Mouse (Mus musculus) heart, embryonic 16.5 days (tissue): ENCODE results near the gene Cpe. TPM values are rescaled to one million over a fixed set of nuclear protein-coding genes. Genes with fewer than 3 reads are reported as not detected.
"Not testable (repeated sequence)": the region's sequence is repeated elsewhere in the genome, so short reads cannot be mapped to it uniquely, and the experiment has no call there.

Experiments used
- ATAC-seq: fragments of 200-750 bp; cut with Nextera tagmentation; replicated peaks from 2 replicates; pipeline ENCODE4 v1.8.0; 2017; ENCODE audit warnings: moderate number of reproducible peaks; ENCODE audit not compliant: insufficient read depth, low FRiP score; ENCODE audit errors: extremely low read depth
- H3K27ac ChIP-seq: fragments of 300-500 bp; sonication (generic); 2 replicates; pipeline ENCODE4 v1.5.1; 2014; ENCODE audit warnings: mild to moderate bottlenecking, low read length, control low read depth, moderate library complexity
- H3K27me3 ChIP-seq: fragments of 300-500 bp; sonication (generic); 2 replicates; pipeline ENCODE4 v1.6.1; 2014; ENCODE audit warnings: low read length, mixed read lengths; ENCODE audit not compliant: control insufficient read depth, insufficient read depth
- H3K36me3 ChIP-seq: fragments of 300-500 bp; sonication (generic); 2 replicates; pipeline ENCODE4 v1.6.1; 2014; ENCODE audit not compliant: control insufficient read depth, insufficient read depth
- H3K4me1 ChIP-seq: fragments of 300-500 bp; sonication (generic); 2 replicates; pipeline ENCODE4 v1.6.1; 2014; ENCODE audit warnings: low read length, mixed read lengths; ENCODE audit not compliant: control insufficient read depth, insufficient read depth
- H3K4me2 ChIP-seq: fragments of 300-500 bp; sonication (generic); 2 replicates; pipeline ENCODE4 v1.6.1; 2014; ENCODE audit warnings: low read depth, mild to moderate bottlenecking, control low read depth, low read length
- H3K4me3 ChIP-seq: fragments of 300-500 bp; sonication (generic); 2 replicates; pipeline ENCODE4 v1.5.1; 2014; ENCODE audit warnings: mild to moderate bottlenecking, control low read depth, low read length
- H3K9ac ChIP-seq: fragments of 300-500 bp; sonication (generic); 2 replicates; pipeline ENCODE4 v1.6.1; 2014; ENCODE audit warnings: low read length, control low read depth
- H3K9me3 ChIP-seq: fragments of 300-500 bp; sonication (generic); replicated peaks from 2 replicates; pipeline ENCODE4 v1.6.1; 2016; ENCODE audit warnings: low read length; ENCODE audit not compliant: control insufficient read depth
- WGBS: fragments of 180-500 bp; shearing (Covaris S2); extraction: QIAGEN DNeasy Blood & Tissue Kit; methylation state at CpG from one replicate; pipeline ENCODE4 v1.1.7; 2014; 5-methylcytosine and 5-hydroxymethylcytosine counted together
- polyA plus RNA-seq: library from polyadenylated mRNA; unstranded; fragments of >200 nt; fragmentation: Nextera tagmentation; extraction: Ambion mirVana; gene quantifications from 2 replicates; pipeline ENCODE4 v1.2.1, GENCODE M21; 2015

Gene Cpe
- polyA plus RNA-seq, 1 experiment from 2014 or later, result 274 TPM

DNA sequence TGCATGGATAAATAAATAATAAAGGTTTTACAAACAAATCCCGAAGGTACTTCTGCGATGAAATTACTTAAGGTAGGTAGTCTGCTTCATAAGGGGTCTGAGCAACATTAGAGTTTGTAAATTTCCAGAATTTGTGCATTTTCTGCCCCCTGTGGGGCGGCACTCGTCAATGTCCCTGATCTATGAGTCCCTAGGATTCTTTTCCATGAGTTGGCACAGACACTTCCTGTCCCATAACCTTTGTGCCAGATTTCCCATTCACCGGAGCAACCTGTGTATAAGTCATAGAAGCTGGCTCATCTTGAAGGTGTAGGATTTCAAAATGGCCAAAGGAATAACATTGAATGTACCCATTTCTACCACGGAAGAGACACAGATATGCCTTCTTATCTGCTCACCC lies 2.5 kb downstream of the Cpe start:
- H3K36me3 ChIP-seq, result no peaks in the 10 kb centered on the region
- no peak overlapping the region for H3K9ac ChIP-seq
- no peak overlapping the region for H3K4me3 ChIP-seq
- no peak overlapping the region for H3K27ac ChIP-seq
- H3K27me3 ChIP-seq, result no peaks in the 10 kb centered on the region
- peaks cover 25% of the 10 kb centered on the region for H3K4me1 ChIP-seq
- H3K4me2 ChIP-seq, result no peak overlapping the region
- 85% methylated on average over 6 of the region's 6 CpGs for WGBS
- no peak for ATAC-seq
- 0 out of 2 replicates have a peak, but pooled peaks cover 2% of the 10 kb centered on the region for H3K9me3 ChIP-seq

- no peak overlapping the region for H3K4me2 ChIP-seq
- H3K9ac ChIP-seq, result no peak overlapping the region
- ATAC-seq, result no peak
- peaks cover 25% of the 10 kb centered on the region for H3K4me1 ChIP-seq
- 50% methylated on average over 4 of the region's 4 CpGs for WGBS
- no peak overlapping the region for H3K4me3 ChIP-seq
- no peaks in the 10 kb centered on the region for H3K27me3 ChIP-seq
- no peak overlapping the region; the same call in 1 of the 2 replicates for H3K27ac ChIP-seq
- H3K36me3 ChIP-seq, result no peaks in the 10 kb centered on the region
- H3K9me3 ChIP-seq, result 0 out of 2 replicates have a peak, but pooled peaks cover 2% of the 10 kb centered on the region
These were observed 4.1 kb downstream of the Cpe start for GRCm38 (mm10) chr8:64688741-64689140.

- Histone ChIP-seq H3K4me2 (peak overlapping the region; percentile 1; the same call in 1 of the 2 replicates), H3K4me3 (no peak overlapping the region), H3K36me3 (no peaks in the 10 kb centered on the region), H3K4me1 (peaks cover 24% of the 10 kb centered on the region), H3K27me3 (no peaks in the 10 kb centered on the region), H3K27ac (peak overlapping the region; percentile 17; the same call in 1 of the 2 replicates), H3K9ac (no peak overlapping the region), H3K9me3 (0 out of 2 replicates have a peak, but pooled peaks cover 2% of the 10 kb centered on the region)
- ATAC-seq, result no peak; the same call in 1 of the 2 replicates
- 27% methylated on average over 3 of the region's 3 CpGs for WGBS
These were observed 4.7 kb downstream of the Cpe start for GRCm38 (mm10) chr8:64688161-64688560.

DNA sequence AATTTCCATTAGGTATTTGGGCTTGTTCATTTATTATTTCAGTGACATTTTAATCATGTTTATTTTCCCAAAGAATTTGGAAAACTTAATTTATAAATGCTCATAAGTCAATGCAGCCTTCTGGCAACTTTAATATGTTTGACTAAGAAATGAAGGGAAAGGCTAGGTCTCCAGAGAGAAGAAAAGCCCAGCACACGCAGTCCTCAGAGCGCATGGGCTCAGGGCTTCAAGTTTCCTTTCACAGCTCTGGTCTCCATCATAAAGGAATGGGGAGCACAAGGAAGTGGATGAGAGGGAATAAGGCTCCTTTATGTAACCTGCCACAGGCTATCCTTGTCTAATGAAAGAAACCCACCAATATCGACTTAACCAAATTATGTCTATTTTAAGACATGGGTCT lies 10.4 kb downstream of the Cpe start:
- Histone ChIP-seq H3K4me2 (no peak overlapping the region), H3K9ac (no peak overlapping the region), H3K4me3 (no peak overlapping the region), H3K27me3 (no peaks in the 10 kb centered on the region), H3K27ac (no peak overlapping the region), H3K4me1 (peaks cover 9% of the 10 kb centered on the region), H3K9me3 (0 out of 2 replicates have a peak, but pooled peaks cover 2% of the 10 kb centered on the region), H3K36me3 (no peaks in the 10 kb centered on the region)
- WGBS, result 84% methylated on average over 3 of the region's 3 CpGs
- ATAC-seq, result no peak

- H3K4me3 ChIP-seq, result no peak overlapping the region
- WGBS, result 80% methylated on average over 2 of the region's 2 CpGs
- H3K9me3 ChIP-seq, result no peaks in the 10 kb centered on the region
- peaks cover 11% of the 10 kb centered on the region for H3K4me1 ChIP-seq
- no peak overlapping the region for H3K27ac ChIP-seq
- no peaks in the 10 kb centered on the region for H3K27me3 ChIP-seq
- H3K4me2 ChIP-seq, result no peak overlapping the region
- no peak overlapping the region for H3K9ac ChIP-seq
- no peak for ATAC-seq
- H3K36me3 ChIP-seq, result no peaks in the 10 kb centered on the region
These were observed 16.5 kb downstream of the Cpe start for GRCm38 (mm10) chr8:64676381-64676780.

- 42% methylated on average over 8 of the region's 8 CpGs for WGBS
- peak; percentile 90 for ATAC-seq
- no peaks in the 10 kb centered on the region for H3K36me3 ChIP-seq
- peak overlapping the region; percentile 34 for H3K27ac ChIP-seq
- peaks cover 11% of the 10 kb centered on the region for H3K4me1 ChIP-seq
- H3K4me2 ChIP-seq, result peak overlapping the region; percentile 29
- H3K4me3 ChIP-seq, result no peak overlapping the region
- no peaks in the 10 kb centered on the region for H3K9me3 ChIP-seq
- no peak overlapping the region for H3K9ac ChIP-seq
- no peaks in the 10 kb centered on the region for H3K27me3 ChIP-seq
These were observed 17.8 kb downstream of the Cpe start for GRCm38 (mm10) chr8:64674951-64675585.

DNA sequence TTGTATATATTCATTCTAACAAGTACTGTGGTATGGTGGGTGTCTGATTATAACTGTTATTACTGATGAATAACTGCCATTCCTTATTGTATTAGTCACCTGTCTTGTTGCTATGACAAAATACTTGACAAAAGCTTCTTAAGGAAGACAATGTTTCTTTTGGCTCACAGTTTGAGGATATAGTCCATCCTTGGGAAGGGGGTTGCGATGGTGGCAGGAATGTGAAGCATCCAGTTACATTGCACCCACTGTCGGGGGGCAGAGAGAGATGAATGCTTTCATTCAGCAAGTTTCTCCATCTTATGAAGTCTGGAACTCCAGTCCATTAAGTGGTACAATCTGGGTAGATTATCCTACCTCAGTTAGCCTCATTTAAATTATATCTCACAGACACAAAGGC lies 19.9 kb downstream of the Cpe start:
- ATAC-seq, result no peak
- Histone ChIP-seq H3K27me3 (no peaks in the 10 kb centered on the region), H3K36me3 (no peaks in the 10 kb centered on the region), H3K9ac (no peak overlapping the region), H3K4me3 (no peak overlapping the region), H3K9me3 (no peaks in the 10 kb centered on the region), H3K4me2 (no peak overlapping the region), H3K4me1 (peaks cover 11% of the 10 kb centered on the region), H3K27ac (no peak overlapping the region)
- WGBS, result 61% methylated on average over 2 of the region's 2 CpGs

DNA sequence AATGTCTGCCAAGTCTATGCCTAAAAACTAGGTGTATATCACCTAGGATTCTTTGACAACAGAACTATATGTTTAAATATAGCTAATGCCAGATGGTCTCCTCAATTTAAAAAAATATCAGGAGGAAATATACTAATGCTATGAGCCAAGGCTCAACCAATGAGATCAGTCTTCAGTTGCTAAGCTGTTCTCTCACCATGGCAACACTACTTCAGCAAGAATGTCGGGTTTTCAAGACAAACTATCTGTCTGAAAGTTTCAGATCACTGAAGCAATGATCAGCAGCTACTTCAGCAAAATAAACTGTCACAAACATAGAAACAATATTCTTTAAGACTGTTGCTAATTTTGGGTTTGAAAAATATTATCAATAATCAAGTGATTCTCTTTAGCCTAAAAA lies 20.9 kb downstream of the Cpe start:
- WGBS, result 40% methylated on average over 1 of the region's 1 CpGs
- H3K27me3 ChIP-seq, result no peaks in the 10 kb centered on the region
- H3K9me3 ChIP-seq, result no peaks in the 10 kb centered on the region
- no peak overlapping the region for H3K4me3 ChIP-seq
- H3K27ac ChIP-seq, result no peak overlapping the region
- no peak overlapping the region for H3K4me2 ChIP-seq
- peaks cover 11% of the 10 kb centered on the region for H3K4me1 ChIP-seq
- ATAC-seq, result no peak
- H3K9ac ChIP-seq, result no peak overlapping the region
- no peaks in the 10 kb centered on the region for H3K36me3 ChIP-seq

DNA sequence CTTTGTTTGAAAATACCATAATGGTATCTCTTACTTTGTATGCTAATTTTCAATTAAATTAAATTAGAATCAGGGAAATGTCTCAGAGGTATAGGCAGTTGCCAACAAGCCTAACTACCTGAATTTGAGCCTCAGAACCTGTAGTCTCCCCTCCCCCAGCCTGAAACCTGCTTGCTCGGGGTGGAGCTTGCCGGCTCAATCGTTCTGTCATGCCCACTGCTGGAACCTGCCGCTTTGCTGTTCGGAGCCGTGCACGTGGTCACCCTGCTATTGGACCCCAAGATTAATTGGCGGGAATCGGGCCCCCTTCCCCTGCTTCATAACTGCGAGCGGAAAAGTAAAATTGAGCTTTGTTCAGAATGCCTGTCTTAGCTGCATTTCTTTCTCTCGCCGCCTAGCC lies 26.5 kb downstream of the Cpe start:
- not testable (repeated sequence) for H3K9me3 ChIP-seq, H3K4me2 ChIP-seq, H3K9ac ChIP-seq, H3K27me3 ChIP-seq, H3K36me3 ChIP-seq, H3K4me3 ChIP-seq, ATAC-seq
- WGBS, result 69% methylated on average over 13 of the region's 13 CpGs
- peak overlapping the region; percentile 56; the same call in 1 of the 2 replicates for H3K27ac ChIP-seq
- peaks cover 12% of the 10 kb centered on the region for H3K4me1 ChIP-seq
